Mouse (Mus musculus) stomach, embryonic 16.5 days (tissue): ENCODE data around the gene Dnah17. TPM values are rescaled to one million over a fixed set of nuclear protein-coding genes. Genes with fewer than 3 reads are reported as not detected.
A peak's percentile ranks its signal among the peaks of the same experiment; 100 is the strongest.

Experiments used
- ATAC-seq: fragments of 200-750 bp; cut with Nextera tagmentation; 2 replicates; pipeline ENCODE4 v1.8.0; 2017; ENCODE audit warnings: moderate number of reproducible peaks, moderate TSS enrichment; ENCODE audit not compliant: insufficient read depth, low FRiP score
- H3K27ac ChIP-seq: fragments of 300-500 bp; sonication (generic); 2 replicates; pipeline ENCODE4 v1.5.1; 2014; ENCODE audit warnings: low read length
- H3K27me3 ChIP-seq: fragments of 300-500 bp; sonication (generic); 2 replicates; pipeline ENCODE4 v1.6.1; 2014; ENCODE audit warnings: low read length, control low read depth, mixed read lengths; ENCODE audit not compliant: control insufficient read depth, insufficient read depth
- H3K36me3 ChIP-seq: fragments of 300-500 bp; sonication (generic); 2 replicates; pipeline ENCODE4 v1.6.1; 2014; ENCODE audit warnings: low read length; ENCODE audit not compliant: control insufficient read depth, insufficient read depth
- H3K4me1 ChIP-seq: fragments of 300-500 bp; sonication (generic); 2 replicates; pipeline ENCODE4 v1.6.1; 2014; ENCODE audit warnings: low read length, control low read depth, mixed read lengths; ENCODE audit not compliant: control insufficient read depth, insufficient read depth
- H3K4me2 ChIP-seq: fragments of 300-500 bp; sonication (generic); 2 replicates; pipeline ENCODE4 v1.6.1; 2014; ENCODE audit warnings: low read depth, low read length, mixed read lengths
- H3K4me3 ChIP-seq: fragments of 300-500 bp; sonication (generic); replicated peaks from 2 replicates; pipeline ENCODE4 v1.5.1; 2014; ENCODE audit warnings: mild to moderate bottlenecking, low read length
- H3K9ac ChIP-seq: fragments of 300-500 bp; sonication (generic); 2 replicates; pipeline ENCODE4 v1.6.1; 2014; ENCODE audit warnings: low read length
- H3K9me3 ChIP-seq: fragments of 300-500 bp; sonication (generic); replicated peaks from 2 replicates; pipeline ENCODE4 v1.6.1; 2016; ENCODE audit warnings: low read length, control low read depth; ENCODE audit not compliant: control insufficient read depth
- WGBS: fragments of 180-500 bp; shearing (Covaris S2); extraction: QIAGEN DNeasy Blood & Tissue Kit; methylation state at CpG from one replicate; pipeline ENCODE4 v1.1.7; 2014; 5-methylcytosine and 5-hydroxymethylcytosine counted together
- polyA plus RNA-seq: library from polyadenylated mRNA; unstranded; fragments of >200 nt; fragmentation: Nextera tagmentation; extraction: Ambion mirVana; gene quantifications from 2 replicates; pipeline ENCODE4 v1.2.1, GENCODE M21; 2015

Dnah17 gene
- polyA plus RNA-seq, 1 experiment from 2014 or later: 0.13 TPM

DNA sequence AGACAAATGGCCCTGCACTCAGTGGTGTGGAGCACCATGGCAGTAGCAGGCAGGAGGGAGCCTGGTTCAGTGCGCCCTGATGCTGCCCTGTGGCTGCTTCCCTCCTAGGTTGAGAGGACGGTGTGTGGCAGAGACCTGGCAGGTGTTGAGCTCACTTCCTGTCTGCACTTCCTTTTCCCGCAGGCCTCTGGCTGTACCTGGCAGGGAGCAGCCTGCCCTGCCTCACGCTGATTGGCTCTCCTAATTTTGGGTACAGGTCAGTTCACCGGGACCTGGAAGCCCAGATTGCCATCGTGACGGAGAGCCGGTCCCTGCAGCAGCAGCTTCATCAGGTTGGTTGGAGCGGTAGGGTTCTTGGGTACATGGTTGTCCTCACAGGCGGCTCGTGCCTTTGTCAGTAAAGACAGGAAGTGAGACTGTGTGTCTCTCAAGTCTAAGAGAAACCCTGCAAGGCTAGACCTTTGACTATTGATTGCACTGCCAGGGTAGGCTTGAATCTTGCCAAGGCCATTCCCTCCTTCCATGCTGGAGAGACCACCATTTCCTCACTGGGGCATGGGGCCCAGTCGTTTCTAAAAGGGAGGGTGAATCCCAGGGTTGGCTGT, 115.9 kb downstream of the Dnah17 start:
- H3K27ac ChIP-seq: no peak overlapping the region
- H3K4me1 ChIP-seq: peaks cover 6% of the 10 kb centered on the region
- ATAC-seq: no peak
- H3K9me3 ChIP-seq: no peaks in the 10 kb centered on the region
- H3K4me3 ChIP-seq: no peak overlapping the region
- 0 out of 2 replicates have a peak, but pooled peaks cover 7% of the 10 kb centered on the region for H3K36me3 ChIP-seq
- no peak overlapping the region for H3K9ac ChIP-seq
- WGBS: 80% methylated on average over 12 of the region's 12 CpGs
- H3K27me3 ChIP-seq: no peaks in the 10 kb centered on the region
- no peak overlapping the region for H3K4me2 ChIP-seq

GRCm38 (mm10) chr11:118013339-118013738, 117.1 kb downstream of the Dnah17 start:
- H3K27ac ChIP-seq: peak overlapping the region; percentile 68
- no peak for ATAC-seq
- H3K4me2 ChIP-seq: no peak overlapping the region
- peaks cover 17% of the 10 kb centered on the region for H3K4me1 ChIP-seq
- H3K9ac ChIP-seq: no peak overlapping the region
- H3K27me3 ChIP-seq: no peaks in the 10 kb centered on the region
- H3K36me3 ChIP-seq: 0 out of 2 replicates have a peak, but pooled peaks cover 6% of the 10 kb centered on the region
- H3K9me3 ChIP-seq: no peaks in the 10 kb centered on the region
- 76% methylated on average over 2 of the region's 2 CpGs for WGBS
- no peak overlapping the region for H3K4me3 ChIP-seq

DNA sequence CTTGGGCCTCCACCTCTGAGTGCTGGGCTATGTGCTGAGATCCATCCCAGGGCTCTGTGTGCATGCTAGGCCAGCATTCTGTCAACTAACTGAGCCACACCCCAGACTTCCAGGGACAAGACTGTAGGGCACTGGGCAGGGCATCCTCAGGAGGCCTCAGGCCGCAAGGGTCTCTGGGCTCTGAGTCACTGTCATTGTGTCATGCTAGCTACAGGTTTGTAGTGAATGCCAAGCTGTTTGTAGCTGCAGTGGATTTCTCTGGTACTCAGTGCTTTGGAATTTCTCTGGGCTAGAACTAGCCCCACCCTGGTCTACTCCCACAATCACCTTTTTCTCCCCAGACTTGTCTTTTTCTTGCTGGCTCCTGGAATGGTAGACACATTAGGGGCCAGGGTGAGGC, 117.8 kb downstream of the Dnah17 start:
- Histone ChIP-seq H3K27me3 (no peaks in the 10 kb centered on the region), H3K9me3 (no peaks in the 10 kb centered on the region), H3K27ac (peak overlapping the region; percentile 68), H3K4me3 (no peak overlapping the region), H3K4me1 (peaks cover 24% of the 10 kb centered on the region), H3K4me2 (no peak overlapping the region), H3K9ac (no peak overlapping the region), H3K36me3 (no peaks in the 10 kb centered on the region)
- 0 out of 2 replicates have a peak, but pooled peaks have one; percentile 27 for ATAC-seq
- whole genome bisulfite sequencing: 79% methylated on average over 1 of the region's 1 CpGs

GRCm38 (mm10) chr11:118009865-118010571, 120.4 kb downstream of the Dnah17 start:
- Histone ChIP-seq H3K27ac (peak overlapping the region; percentile 63), H3K4me1 (peaks cover 28% of the 10 kb centered on the region), H3K9me3 (no peaks in the 10 kb centered on the region), H3K4me2 (no peak overlapping the region), H3K4me3 (no peak overlapping the region), H3K36me3 (peaks cover 5% of the 10 kb centered on the region; the same call in 1 of the 2 replicates), H3K27me3 (no peaks in the 10 kb centered on the region), H3K9ac (peak overlapping the region; percentile 40)
- no peak for ATAC-seq
- WGBS: 55% methylated on average over 4 of the region's 4 CpGs

DNA sequence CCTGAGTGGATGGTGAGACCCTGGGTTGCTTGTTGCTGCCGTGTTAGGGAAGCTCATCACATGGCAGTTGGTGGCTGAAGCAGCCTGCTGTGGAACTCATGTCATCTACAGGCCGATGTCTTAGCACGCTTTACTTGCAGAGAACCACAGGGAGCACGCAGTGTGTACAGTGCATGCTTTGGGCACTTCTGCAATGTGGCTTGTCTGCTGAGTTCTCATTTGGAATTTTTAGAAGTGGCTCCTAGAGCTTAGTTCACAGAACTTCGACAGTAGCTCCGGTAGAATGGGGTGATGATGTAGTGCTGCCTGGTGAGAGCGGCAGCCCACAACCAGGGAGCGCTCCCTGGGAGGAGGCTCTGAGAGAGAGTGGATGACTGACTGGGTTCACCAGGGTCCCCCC, 121.6 kb downstream of the Dnah17 start:
- Histone ChIP-seq H3K4me2 (no peak overlapping the region), H3K27ac (peak overlapping the region; percentile 63; the same call in 1 of the 2 replicates), H3K27me3 (no peaks in the 10 kb centered on the region), H3K4me1 (peaks cover 28% of the 10 kb centered on the region), H3K9ac (peak overlapping the region; percentile 40; the same call in 1 of the 2 replicates), H3K4me3 (no peak overlapping the region), H3K36me3 (peaks cover 6% of the 10 kb centered on the region; the same call in 1 of the 2 replicates), H3K9me3 (no peaks in the 10 kb centered on the region)
- no peak for ATAC-seq
- WGBS: 76% methylated on average over 8 of the region's 8 CpGs

GRCm38 (mm10) chr11:118008144-118008805, 122.2 kb downstream of the Dnah17 start:
- no peaks in the 10 kb centered on the region for H3K27me3 ChIP-seq

DNA sequence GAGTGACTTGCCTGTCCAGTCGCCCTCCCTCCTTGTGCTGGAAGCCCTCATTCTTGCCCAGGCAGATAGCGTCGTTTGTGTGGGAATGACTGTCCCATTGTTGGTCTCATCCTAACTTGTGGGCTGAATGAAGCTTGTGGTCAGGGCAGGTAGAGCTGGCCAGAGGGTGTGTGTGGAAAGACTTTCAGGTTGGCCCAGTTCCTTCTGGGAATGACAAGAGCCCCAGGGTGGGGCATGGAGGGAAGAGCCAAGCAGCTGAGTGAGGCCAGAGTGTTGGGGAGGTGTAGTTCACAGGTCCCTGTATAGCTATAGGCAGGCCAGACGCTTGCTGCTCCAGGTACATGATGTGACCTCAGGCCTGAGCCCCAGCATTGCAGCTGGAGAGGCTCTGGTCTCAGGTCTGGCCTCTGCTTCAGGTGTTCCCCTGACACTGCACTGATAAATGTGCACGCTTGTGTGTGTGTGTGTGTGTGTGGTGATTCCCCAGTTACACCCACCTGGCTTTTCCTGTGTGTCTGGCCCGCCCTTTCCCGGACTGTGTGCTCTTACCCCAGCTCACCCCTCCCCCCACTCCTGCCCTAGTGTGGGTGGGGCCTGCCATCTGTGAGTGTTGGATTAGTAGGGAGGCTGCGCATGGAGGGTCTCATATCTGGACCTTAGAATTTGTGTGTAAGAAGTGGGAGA, 122.8 kb downstream of the Dnah17 start:
- ATAC-seq: peak; percentile 63; the same call in 1 of the 2 replicates
- Histone ChIP-seq H3K4me2 (no peak overlapping the region), H3K4me1 (peaks cover 28% of the 10 kb centered on the region), H3K36me3 (peaks cover 16% of the 10 kb centered on the region; the same call in 1 of the 2 replicates), H3K27ac (peak overlapping the region; percentile 63; the same call in 1 of the 2 replicates), H3K9me3 (no peaks in the 10 kb centered on the region), H3K4me3 (no peak overlapping the region), H3K27me3 (no peaks in the 10 kb centered on the region), H3K9ac (no peak overlapping the region)
- WGBS: 50% methylated on average over 8 of the region's 8 CpGs

More at GRCm38 (mm10) chr11:118008144-118008805, 122.2 kb downstream of the Dnah17 start:
- 62% methylated on average over 5 of the region's 5 CpGs for WGBS
- Histone ChIP-seq H3K4me1 (peaks cover 28% of the 10 kb centered on the region), H3K9me3 (no peaks in the 10 kb centered on the region), H3K9ac (0 out of 2 replicates have a peak overlapping the region, but pooled peaks have one; percentile 13), H3K4me2 (no peak overlapping the region), H3K4me3 (no peak overlapping the region), H3K27ac (peak overlapping the region; percentile 63; the same call in 1 of the 2 replicates), H3K36me3 (peaks cover 12% of the 10 kb centered on the region; the same call in 1 of the 2 replicates)
- no peak for ATAC-seq

DNA sequence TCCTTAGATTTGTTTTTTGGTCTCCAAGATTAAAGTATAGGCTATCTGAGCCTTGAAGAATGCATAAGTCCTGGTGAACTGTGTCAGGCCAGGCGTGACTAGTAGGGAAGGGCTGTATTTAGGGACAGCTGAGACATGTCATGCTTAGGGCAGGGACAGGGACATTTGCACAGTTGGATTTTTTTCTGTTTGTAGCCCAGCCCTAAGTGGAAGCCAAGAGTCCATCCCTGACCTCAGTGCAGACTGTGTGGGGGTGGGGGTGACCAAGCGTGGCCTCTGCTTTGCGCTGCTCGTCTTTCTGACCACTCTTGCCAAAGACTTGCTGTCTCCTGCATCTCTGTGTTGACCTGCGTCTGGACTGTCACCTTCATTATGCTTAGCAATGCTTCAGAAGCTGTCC, 126.2 kb downstream of the Dnah17 start:
- Histone ChIP-seq H3K9me3 (no peaks in the 10 kb centered on the region), H3K27me3 (no peaks in the 10 kb centered on the region), H3K9ac (no peak overlapping the region), H3K27ac (no peak overlapping the region), H3K4me2 (no peak overlapping the region), H3K36me3 (peaks cover 21% of the 10 kb centered on the region), H3K4me1 (peaks cover 23% of the 10 kb centered on the region), H3K4me3 (no peak overlapping the region)
- no peak for ATAC-seq
- WGBS: 78% methylated on average over 5 of the region's 5 CpGs
